Comparison of ENCODE assay signal across 8 mouse cellular contexts in the genomic region with DNA sequence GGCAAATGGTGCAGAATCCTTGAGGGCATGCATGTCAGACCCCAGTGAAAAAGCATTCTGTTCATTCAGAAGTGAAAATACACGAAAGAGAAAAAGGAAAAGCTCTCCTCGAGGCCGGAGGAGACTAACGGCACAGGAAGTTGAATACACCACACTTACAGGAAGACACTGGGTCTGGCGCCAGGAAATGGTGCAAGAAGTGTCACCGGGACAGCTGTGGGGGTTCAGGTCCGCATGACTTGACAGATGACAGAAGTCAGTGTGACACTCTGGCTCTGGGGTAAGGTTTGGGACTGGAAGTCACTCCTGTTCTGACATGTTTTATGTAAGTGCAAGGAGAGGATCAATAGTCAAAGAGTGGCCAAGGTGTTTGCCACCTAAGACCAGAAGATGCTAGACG. TPM values are rescaled to one million over a fixed set of nuclear protein-coding genes. Genes with fewer than 3 reads are reported as not detected.
DNase-seq lines count a peak whose midpoint lies in the region; ATAC-seq and TF ChIP-seq lines count a peak whose summit lies in the region.
"Had no signal": no experiment of that assay in that cellular context is flagged by ENCODE, and none has a peak within 500 bp of the region (broad histone marks: within the 10 kb centered on the region; RNA-seq: fewer than 3 reads in every experiment).

No protein-coding gene starts in this region.

- ATAC-seq in stomach, embryonic 16.5 days (ENCODE audit: insufficient read depth, low FRiP score): no peak
- no peak for ATAC-seq in stomach, postnatal 0 days (ENCODE audit: low FRiP score, low TSS enrichment)
- ATAC-seq in hindbrain, embryonic 11.5 days (ENCODE audit: low FRiP score): no peak

- WGBS in stomach, embryonic 16.5 days: 49% methylated on average over 8 of the region's 8 CpGs
- WGBS in stomach, postnatal 0 days: 53% methylated on average over 8 of the region's 8 CpGs
- 76% methylated on average over 8 of the region's 8 CpGs for WGBS in hindbrain, embryonic 11.5 days

- no peak overlapping the region for H3K4me2 ChIP-seq in stomach, embryonic 16.5 days (ENCODE audit: low read depth, low read length)
- H3K4me2 ChIP-seq in stomach, postnatal 0 days (replicated peaks; ENCODE audit: low read depth): no peak overlapping the region
- no peak overlapping the region for H3K4me2 ChIP-seq in hindbrain, embryonic 11.5 days (replicated peaks; ENCODE audit: low read depth, low read length)

- TF ChIP-seq EP300 in stomach, postnatal 0 days (optimal IDR thresholded peaks at IDR 0.05): no peak

- H3K4me3 ChIP-seq in stomach, embryonic 16.5 days (replicated peaks; ENCODE audit: low read length): no peak overlapping the region
- no peak overlapping the region for H3K4me3 ChIP-seq in stomach, postnatal 0 days (ENCODE audit: low read depth, low read length)
- H3K4me3 ChIP-seq in hindbrain, embryonic 11.5 days (ENCODE audit: low read depth, low read length): no peak overlapping the region

- H3K9me3 ChIP-seq in stomach, embryonic 16.5 days (replicated peaks; ENCODE audit: control insufficient read depth, low read length): no peaks in the 10 kb centered on the region
- H3K9me3 ChIP-seq in stomach, postnatal 0 days (ENCODE audit: control insufficient read depth, low read length): no peaks in the 10 kb centered on the region
- no peaks in the 10 kb centered on the region for H3K9me3 ChIP-seq in hindbrain, embryonic 11.5 days (ENCODE audit: control insufficient read depth, low read length)

- 0 out of 2 replicates have a peak overlapping the region, but pooled peaks have one; percentile 17 for H3K9ac ChIP-seq in stomach, embryonic 16.5 days (ENCODE audit: low read length)
- H3K9ac ChIP-seq in stomach, postnatal 0 days (ENCODE audit: low read length): no peak overlapping the region
- no peak overlapping the region for H3K9ac ChIP-seq in hindbrain, embryonic 11.5 days (ENCODE audit: low read depth, low read length)

- H3K27ac ChIP-seq in stomach, embryonic 16.5 days (ENCODE audit: low read length): no peak overlapping the region
- no peak overlapping the region for H3K27ac ChIP-seq in stomach, postnatal 0 days (replicated peaks)
- H3K27ac ChIP-seq in hindbrain, embryonic 11.5 days (ENCODE audit: low read depth, low read length): no peak overlapping the region

- no peaks in the 10 kb centered on the region for H3K36me3 ChIP-seq in stomach, embryonic 16.5 days (ENCODE audit: control insufficient read depth, insufficient read depth, low read length)
- H3K36me3 ChIP-seq in stomach, postnatal 0 days (ENCODE audit: control insufficient read depth, insufficient read depth, low read length): no peaks in the 10 kb centered on the region
- no peaks in the 10 kb centered on the region for H3K36me3 ChIP-seq in hindbrain, embryonic 11.5 days (ENCODE audit: control insufficient read depth, insufficient read depth, low read length)

- no peak for DNase-seq in stomach, postnatal 0 days (ENCODE audit: low spot score)
- peak; percentile 76 for DNase-seq in induced T-regulatory cell, adult 2 months (ENCODE audit: low read depth)
- DNase-seq in lung, postnatal 10 days: peak; percentile 79
- peak; percentile 69 for DNase-seq in thymus, postnatal 4 days
- DNase-seq in hindbrain, embryonic 11.5 days (ENCODE audit: low spot score): no peak
- DNase-seq in left cerebral cortex, postnatal 36 days (ENCODE audit: low spot score in 2 of 2): no peak
- DNase-seq: midbrain, embryonic 14.5 days had no signal

- peaks cover 7% of the 10 kb centered on the region; the same call in 1 of the 2 replicates for H3K4me1 ChIP-seq in stomach, embryonic 16.5 days (ENCODE audit: control insufficient read depth, insufficient read depth, low read length)
- H3K4me1 ChIP-seq in stomach, postnatal 0 days (replicated peaks; ENCODE audit: control insufficient read depth, insufficient read depth): no peaks in the 10 kb centered on the region
- no peaks in the 10 kb centered on the region for H3K4me1 ChIP-seq in hindbrain, embryonic 11.5 days (replicated peaks; ENCODE audit: control insufficient read depth, insufficient read depth, low read length)

- TF ChIP-seq CTCF in stomach, postnatal 0 days (IDR thresholded peaks at IDR 0.05; ENCODE audit: low read depth): no peak

- no peaks in the 10 kb centered on the region for H3K27me3 ChIP-seq in stomach, embryonic 16.5 days (ENCODE audit: control insufficient read depth, insufficient read depth, low read length)
- H3K27me3 ChIP-seq in stomach, postnatal 0 days (ENCODE audit: control insufficient read depth, insufficient read depth, low read length): no peaks in the 10 kb centered on the region
- H3K27me3 ChIP-seq in hindbrain, embryonic 11.5 days (ENCODE audit: control insufficient read depth, insufficient read depth, low read length): no peaks in the 10 kb centered on the region

- intact Hi-C loops in left cerebral cortex, postnatal 36 days (cut with DNase I): no loop called here

RNA-seq across cellular contexts. Expression of a gene that starts 11.6 kb away (rescaled TPM):
- 0.17 TPM in 1 of 2 replicates, not detected in the other for polyA plus RNA-seq in stomach, embryonic 16.5 days (2015; fragmentation: Nextera tagmentation; extraction: Ambion mirVana)
- 0.11 TPM in 1 of 2 replicates, not detected in the other for polyA plus RNA-seq in stomach, postnatal 0 days (2015; fragmentation: Nextera tagmentation; extraction: Ambion mirVana)
- polyA plus RNA-seq in hindbrain, embryonic 11.5 days (2014; fragmentation: Nextera tagmentation; extraction: Ambion mirVana): 0.52 and 0.54 TPM in 2 replicates
- total RNA-seq in left cerebral cortex, postnatal 36 days (2021): 100 to 1,000 TPM; 182 to 198 TPM

RNA-seq across cellular contexts. Expression of a gene that starts 11.9 kb away (rescaled TPM):
- 2.9 and 4.4 TPM in 2 replicates for polyA plus RNA-seq in stomach, embryonic 16.5 days (2015; fragmentation: Nextera tagmentation; extraction: Ambion mirVana)
- polyA plus RNA-seq in stomach, postnatal 0 days (2015; fragmentation: Nextera tagmentation; extraction: Ambion mirVana): 3.6 and 5.1 TPM in 2 replicates
- 6.5 and 9.4 TPM in 2 replicates for polyA plus RNA-seq in hindbrain, embryonic 11.5 days (2014; fragmentation: Nextera tagmentation; extraction: Ambion mirVana)
- 1 to 10 TPM; 6.4 TPM for total RNA-seq in left cerebral cortex, postnatal 36 days (2021)

RNA-seq across cellular contexts. Expression of a gene that starts 23.6 kb away (rescaled TPM):
- 16.3 and 19.8 TPM in 2 replicates for polyA plus RNA-seq in stomach, embryonic 16.5 days (2015; fragmentation: Nextera tagmentation; extraction: Ambion mirVana)
- polyA plus RNA-seq in stomach, postnatal 0 days (2015; fragmentation: Nextera tagmentation; extraction: Ambion mirVana): 16.0 and 17.2 TPM in 2 replicates
- polyA plus RNA-seq in hindbrain, embryonic 11.5 days (2014; fragmentation: Nextera tagmentation; extraction: Ambion mirVana): 3.4 and 4.4 TPM in 2 replicates
- total RNA-seq in left cerebral cortex, postnatal 36 days (2021): 10 to 100 TPM; 11.7 to 11.8 TPM

Comparison
In these comparisons a context has a peak if more than half of its experiments do, and no peak if none do; other contexts are left out.
1. DNase-seq: peak in induced T-regulatory cell, adult 2 months (single experiment), lung, postnatal 10 days (single experiment) and thymus, postnatal 4 days (single experiment); none in stomach, postnatal 0 days (single experiment), hindbrain, embryonic 11.5 days (single experiment) and left cerebral cortex, postnatal 36 days (0 of 2).